Mouse (Mus musculus): ENCODE measurements at regions not wholly inside any gene's neighbourhood (a gene's known extent, or its start where the extent isn't known, plus 50 kb on each side); places are given as distances from the start of the nearest gene placed in this dataset.

- TF ChIP-seq CTCF (IDR thresholded peaks at IDR 0.05; ENCODE audit: low read depth, low read length) (no peak), POLR2A (IDR thresholded peaks at IDR 0.05; ENCODE audit: extremely low read depth, insufficient read depth, low read length) (no peak)
Measured at GRCm38 (mm10) chr6:51108336-51108956, 324.0 kb upstream of the Nfe2l3 start.
